Mouse (Mus musculus) testis, adult 2 months (tissue): ENCODE data around the gene Pif1. TPM values are rescaled to one million over a fixed set of nuclear protein-coding genes. Genes with fewer than 3 reads are reported as not detected.
A peak's percentile ranks its signal among the peaks of the same experiment; 100 is the strongest.

ENCODE experiments used
- H3K27ac ChIP-seq: fragments of 200-500 bp; 2 replicates; pipeline ENCODE4 v1.5.1; 2012; ENCODE audit warnings: low read depth, low read length; ENCODE audit not compliant: control insufficient read depth, insufficient read depth
- H3K27me3 ChIP-seq: fragments of 200-500 bp; 2 replicates; pipeline ENCODE4 v1.6.1; 2012; ENCODE audit warnings: mild to moderate bottlenecking, low read length, moderate library complexity; ENCODE audit not compliant: control insufficient read depth, insufficient read depth
- H3K36me3 ChIP-seq: fragments of 200-500 bp; 2 replicates; pipeline ENCODE4 v1.6.1; 2012; ENCODE audit warnings: mild to moderate bottlenecking, low read length; ENCODE audit not compliant: control insufficient read depth, insufficient read depth
- H3K4me1 ChIP-seq: fragments of 200-500 bp; 2 replicates; pipeline ENCODE4 v1.6.1; 2012; ENCODE audit warnings: low read length; ENCODE audit not compliant: control insufficient read depth, insufficient read depth
- H3K4me3 ChIP-seq: fragments of 200-500 bp; 2 replicates; pipeline ENCODE4 v1.5.1; 2012; ENCODE audit warnings: low read depth, mild to moderate bottlenecking, low read length, moderate library complexity, mixed read lengths; ENCODE audit not compliant: control insufficient read depth
- CTCF ChIP-seq: fragments of 200-500 bp; IDR thresholded peaks from 2 replicates; pipeline ENCODE4 v1.5.1; 2012; ENCODE audit warnings: low read depth, mild to moderate bottlenecking, inconsistent platforms, low read length, moderate library complexity; ENCODE audit not compliant: control insufficient read depth, insufficient read depth, insufficient replicate concordance
- POLR2A ChIP-seq: fragments of 200-500 bp; IDR thresholded peaks from 2 replicates; pipeline ENCODE4 v1.6.1; 2012; ENCODE audit warnings: low read depth, mild to moderate bottlenecking, inconsistent platforms, low read length, moderate library complexity; ENCODE audit not compliant: control insufficient read depth
- polyA plus RNA-seq: library from polyadenylated mRNA; depleted of rRNA; stranded (reverse); fragments of >200 nt; gene quantifications from 2 replicates; pipeline ENCODE4 v1.2.3, GENCODE M21; 2012

Pif1 gene
- polyA plus RNA-seq, 1 experiment: 0.79 TPM

- TF ChIP-seq CTCF (no peak), POLR2A (no peak)
- Histone ChIP-seq H3K4me1 (peaks cover 16% of the 10 kb centered on the region), H3K27ac (peak within 1 kb of the TSS; percentile 65), H3K4me3 (peak within 1 kb of the TSS; percentile 91), H3K27me3 (peaks cover 2% of the 10 kb centered on the region; the same call in 1 of the 2 replicates), H3K36me3 (no peaks in the 10 kb centered on the region)
Observed at GRCm38 (mm10) chr9:65629025-65629766, 42.2 kb downstream of the Pif1 start, which contains the start of gene Rbpms2. Rbpms2 (plus strand) TSS chr9:65629648.

- Histone ChIP-seq H3K4me3 (peak overlapping the region; percentile 91), H3K4me1 (peaks cover 16% of the 10 kb centered on the region), H3K36me3 (no peaks in the 10 kb centered on the region), H3K27ac (peak overlapping the region; percentile 65), H3K27me3 (peaks cover 2% of the 10 kb centered on the region; the same call in 1 of the 2 replicates)
- TF ChIP-seq CTCF: no peak
- TF ChIP-seq POLR2A: no peak; the same call in 1 of the 2 replicates
Observed at GRCm38 (mm10) chr9:65629767-65630630, 43.0 kb downstream of the Pif1 start.

GRCm38 (mm10) chr9:65630631-65631353, 43.8 kb downstream of the Pif1 start:
- Histone ChIP-seq H3K27me3 (peaks cover 2% of the 10 kb centered on the region; the same call in 1 of the 2 replicates), H3K4me1 (peaks cover 16% of the 10 kb centered on the region), H3K36me3 (no peaks in the 10 kb centered on the region), H3K4me3 (peak overlapping the region; percentile 91), H3K27ac (peak overlapping the region; percentile 19)
- TF ChIP-seq CTCF (no peak), POLR2A (no peak)

GRCm38 (mm10) chr9:65631354-65632021, 44.5 kb downstream of the Pif1 start:
- Histone ChIP-seq H3K27me3 (peaks cover 2% of the 10 kb centered on the region; the same call in 1 of the 2 replicates), H3K27ac (no peak overlapping the region; the same call in 1 of the 2 replicates), H3K4me1 (peaks cover 16% of the 10 kb centered on the region), H3K36me3 (no peaks in the 10 kb centered on the region), H3K4me3 (peak overlapping the region; percentile 91)
- TF ChIP-seq POLR2A (no peak), CTCF (no peak)

GRCm38 (mm10) chr9:65635766-65636165, 48.8 kb downstream of the Pif1 start:
- no peak overlapping the region for H3K4me3 ChIP-seq
- H3K27ac ChIP-seq: no peak overlapping the region

GRCm38 (mm10) chr9:65636926-65637325, 50.0 kb downstream of the Pif1 start:
- TF ChIP-seq POLR2A: no peak
- no peak for TF ChIP-seq CTCF
- H3K36me3 ChIP-seq: no peaks in the 10 kb centered on the region
- H3K4me1 ChIP-seq: no peaks in the 10 kb centered on the region
- no peaks in the 10 kb centered on the region for H3K27me3 ChIP-seq
- no peak overlapping the region for H3K4me3 ChIP-seq
- no peak overlapping the region for H3K27ac ChIP-seq

More at GRCm38 (mm10) chr9:65635766-65636165, 48.8 kb downstream of the Pif1 start:
- TF ChIP-seq CTCF (no peak), POLR2A (no peak)
- H3K4me1 ChIP-seq: peaks cover 9% of the 10 kb centered on the region
- no peaks in the 10 kb centered on the region for H3K27me3 ChIP-seq
- no peaks in the 10 kb centered on the region for H3K36me3 ChIP-seq
